Mouse (Mus musculus): ENCODE measurements around the gene Aplp1. TPM values are rescaled to one million over a fixed set of nuclear protein-coding genes. Genes with fewer than 3 reads are reported as not detected.

Gene Aplp1
- polyA plus RNA-seq, 1 experiment from 2014 or later, result 33.9 TPM

- Histone ChIP-seq H3K9me3 (no peaks in the 10 kb centered on the region), H3K4me3 (replicated peaks) (no peak overlapping the region), H3K4me2 (no peak overlapping the region), H3K4me1 (replicated peaks) (no peaks in the 10 kb centered on the region), H3K36me3 (no peaks in the 10 kb centered on the region), H3K27ac (no peak overlapping the region), H3K9ac (replicated peaks) (no peak overlapping the region), H3K27me3 (peaks cover 11% of the 10 kb centered on the region; the same call in 1 of the 2 replicates)
- 33% methylated on average over 2 of the region's 2 CpGs for WGBS
- no peak for ATAC-seq (ENCODE audit: insufficient number of reproducible peaks, insufficient read depth, low FRiP score, low TSS enrichment, low read depth)
Measured at GRCm38 (mm10) chr7:30409789-30410188, 35.5 kb downstream of the Aplp1 start.

DNA sequence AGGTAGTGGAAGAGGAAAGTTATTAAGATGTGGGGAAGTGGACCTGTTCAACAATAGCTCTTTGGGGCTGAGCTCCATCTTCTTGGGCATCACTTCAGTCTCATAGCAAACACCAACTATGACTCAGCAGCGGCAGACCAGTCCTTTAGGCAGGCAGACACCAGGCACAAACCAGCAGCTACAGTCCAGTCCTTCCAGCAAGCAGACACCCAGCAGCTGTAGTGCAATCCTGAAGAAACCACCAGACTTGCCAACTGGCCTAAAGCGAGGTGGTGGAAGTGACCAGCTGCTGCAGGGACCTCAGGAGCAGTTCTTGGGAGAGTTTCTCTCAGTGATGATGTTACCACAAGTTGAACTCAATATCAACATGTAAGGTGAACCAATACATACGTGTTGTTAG, 36.7 kb downstream of the Aplp1 start:
- no peaks in the 10 kb centered on the region for H3K36me3 ChIP-seq
- no peak overlapping the region for H3K9ac ChIP-seq (replicated peaks)
- ATAC-seq (ENCODE audit: insufficient number of reproducible peaks, insufficient read depth, low FRiP score, low TSS enrichment, low read depth), result no peak
- 86% methylated on average over 3 of the region's 3 CpGs for WGBS
- H3K9me3 ChIP-seq, result no peaks in the 10 kb centered on the region
- peaks cover 11% of the 10 kb centered on the region; the same call in 1 of the 2 replicates for H3K27me3 ChIP-seq
- no peak overlapping the region for H3K4me3 ChIP-seq (replicated peaks)
- H3K27ac ChIP-seq, result no peak overlapping the region
- no peak overlapping the region for H3K4me2 ChIP-seq
- no peaks in the 10 kb centered on the region for H3K4me1 ChIP-seq (replicated peaks)

- no peaks in the 10 kb centered on the region for H3K4me1 ChIP-seq (replicated peaks)
- H3K9ac ChIP-seq (replicated peaks), result no peak overlapping the region
- H3K36me3 ChIP-seq, result no peaks in the 10 kb centered on the region
- 77% methylated on average over 4 of the region's 4 CpGs for WGBS
- H3K9me3 ChIP-seq, result no peaks in the 10 kb centered on the region
- no peak overlapping the region for H3K4me3 ChIP-seq (replicated peaks)
- ATAC-seq (ENCODE audit: insufficient number of reproducible peaks, insufficient read depth, low FRiP score, low TSS enrichment, low read depth), result no peak
- no peak overlapping the region for H3K4me2 ChIP-seq
- peaks cover 10% of the 10 kb centered on the region for H3K27me3 ChIP-seq
- no peak overlapping the region for H3K27ac ChIP-seq
Measured at GRCm38 (mm10) chr7:30402343-30402742, 43.0 kb downstream of the Aplp1 start.

GRCm38 (mm10) chr7:30399671-30400070, 45.7 kb downstream of the Aplp1 start:
- no peak overlapping the region for H3K4me3 ChIP-seq (replicated peaks)
- no peak for ATAC-seq (ENCODE audit: insufficient number of reproducible peaks, insufficient read depth, low FRiP score, low TSS enrichment, low read depth)
- WGBS, result 55% methylated on average over 7 of the region's 7 CpGs
- no peak overlapping the region for H3K27ac ChIP-seq
- no peaks in the 10 kb centered on the region for H3K9me3 ChIP-seq
- H3K36me3 ChIP-seq, result no peaks in the 10 kb centered on the region
- no peaks in the 10 kb centered on the region for H3K4me1 ChIP-seq (replicated peaks)
- H3K4me2 ChIP-seq, result no peak overlapping the region
- H3K27me3 ChIP-seq, result peaks cover 10% of the 10 kb centered on the region
- H3K9ac ChIP-seq (replicated peaks), result no peak overlapping the region

DNA sequence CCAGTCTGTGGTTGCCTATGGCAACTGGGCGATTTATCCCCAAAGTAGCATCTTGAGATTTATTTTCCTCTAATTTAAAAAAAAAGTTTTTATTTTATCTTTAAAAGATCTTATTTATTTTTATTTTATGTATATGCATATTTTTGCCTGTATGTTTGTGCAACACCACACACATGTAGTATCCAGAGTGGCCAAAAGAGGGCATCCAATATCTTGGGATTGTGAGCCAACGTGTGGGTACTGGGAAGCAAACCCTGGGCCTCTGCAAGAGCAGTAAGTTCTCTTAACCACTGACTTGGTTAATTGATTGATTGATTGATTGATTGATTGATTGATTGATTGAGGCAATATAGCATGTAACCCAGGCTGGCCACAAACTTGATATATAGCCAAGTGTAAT, 50.5 kb downstream of the Aplp1 start:
- Histone ChIP-seq H3K36me3 (no peaks in the 10 kb centered on the region), H3K4me1 (replicated peaks) (no peaks in the 10 kb centered on the region), H3K4me2 (no peak overlapping the region), H3K9me3 (no peaks in the 10 kb centered on the region), H3K27ac (no peak overlapping the region), H3K27me3 (peaks cover 3% of the 10 kb centered on the region), H3K4me3 (replicated peaks) (no peak overlapping the region), H3K9ac (replicated peaks) (no peak overlapping the region)
- WGBS, result 46% methylated on average over 2 of the region's 2 CpGs
- ATAC-seq (ENCODE audit: insufficient number of reproducible peaks, insufficient read depth, low FRiP score, low TSS enrichment, low read depth), result no peak

DNA sequence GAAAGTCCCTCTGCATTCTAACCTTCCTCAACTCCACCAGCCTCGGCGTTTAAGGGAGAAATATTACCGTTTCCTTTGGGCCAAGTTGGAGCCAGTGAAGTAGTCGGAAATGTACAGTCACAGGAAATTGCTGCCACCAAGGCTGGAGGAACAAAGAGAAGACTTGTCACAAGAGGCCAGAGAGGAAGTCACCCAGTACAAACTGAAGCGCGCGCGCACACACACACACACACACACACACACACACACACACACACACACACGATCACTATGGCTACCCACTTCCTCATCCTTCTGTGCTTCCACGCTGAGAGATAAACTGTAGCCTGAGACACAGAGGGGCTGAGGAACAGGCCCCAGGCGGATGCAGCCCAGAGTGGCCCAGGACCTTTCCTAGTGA, 51.0 kb downstream of the Aplp1 start:
- Histone ChIP-seq H3K27ac (no peak overlapping the region), H3K4me3 (replicated peaks) (no peak overlapping the region), H3K4me2 (no peak overlapping the region), H3K27me3 (no peaks in the 10 kb centered on the region), H3K9ac (replicated peaks) (no peak overlapping the region), H3K9me3 (no peaks in the 10 kb centered on the region), H3K36me3 (no peaks in the 10 kb centered on the region), H3K4me1 (replicated peaks) (no peaks in the 10 kb centered on the region)
- WGBS, result 68% methylated on average over 11 of the region's 11 CpGs
- ATAC-seq (ENCODE audit: insufficient number of reproducible peaks, insufficient read depth, low FRiP score, low TSS enrichment, low read depth), result no peak

GRCm38 (mm10) chr7:30393631-30394030, 51.7 kb downstream of the Aplp1 start:
- Histone ChIP-seq H3K27me3 (no peaks in the 10 kb centered on the region), H3K4me1 (replicated peaks) (no peaks in the 10 kb centered on the region), H3K9me3 (no peaks in the 10 kb centered on the region), H3K4me3 (replicated peaks) (no peak overlapping the region), H3K36me3 (no peaks in the 10 kb centered on the region), H3K27ac (no peak overlapping the region), H3K9ac (replicated peaks) (no peak overlapping the region), H3K4me2 (no peak overlapping the region)
- 86% methylated on average over 4 of the region's 4 CpGs for WGBS
- ATAC-seq (ENCODE audit: insufficient number of reproducible peaks, insufficient read depth, low FRiP score, low TSS enrichment, low read depth), result no peak

- 70% methylated on average over 4 of the region's 4 CpGs for WGBS
- Histone ChIP-seq H3K27ac (no peak overlapping the region), H3K36me3 (no peaks in the 10 kb centered on the region), H3K4me3 (replicated peaks) (no peak overlapping the region), H3K27me3 (no peaks in the 10 kb centered on the region), H3K4me1 (replicated peaks) (no peaks in the 10 kb centered on the region), H3K4me2 (no peak overlapping the region), H3K9ac (replicated peaks) (no peak overlapping the region), H3K9me3 (no peaks in the 10 kb centered on the region)
- ATAC-seq (ENCODE audit: insufficient number of reproducible peaks, insufficient read depth, low FRiP score, low TSS enrichment, low read depth), result no peak
Measured at GRCm38 (mm10) chr7:30392746-30393520, 52.4 kb downstream of the Aplp1 start.

Other genes with a start within 250 kb of the Aplp1 start
- 75.6 and 77.9 TPM in 2 replicates for gene Capns1, start 246.7 kb downstream of the Aplp1 start, polyA plus RNA-seq (2016; fragmentation: Nextera tagmentation; extraction: Ambion mirVana)
- gene Polr2i, start 213.6 kb downstream of the Aplp1 start, polyA plus RNA-seq (2016; fragmentation: Nextera tagmentation; extraction: Ambion mirVana), result 174 and 182 TPM in 2 replicates
- 214 and 222 TPM in 2 replicates for gene Tbcb, start 213.3 kb downstream of the Aplp1 start, polyA plus RNA-seq (2016; fragmentation: Nextera tagmentation; extraction: Ambion mirVana)
- not detected in 2 replicates for gene Ovol3, start 209.8 kb downstream of the Aplp1 start, polyA plus RNA-seq (2016; fragmentation: Nextera tagmentation; extraction: Ambion mirVana)
- gene Thap8, start 165.4 kb downstream of the Aplp1 start, polyA plus RNA-seq (2016; fragmentation: Nextera tagmentation; extraction: Ambion mirVana), result 0.15 and 0.26 TPM in 2 replicates
- 9.7 and 10.6 TPM in 2 replicates for gene Wdr62, start 165.1 kb downstream of the Aplp1 start, polyA plus RNA-seq (2016; fragmentation: Nextera tagmentation; extraction: Ambion mirVana)
- 39.7 and 46.6 TPM in 2 replicates for gene Clip3, start 153.8 kb downstream of the Aplp1 start, polyA plus RNA-seq (2016; fragmentation: Nextera tagmentation; extraction: Ambion mirVana)
- 101 TPM in 2 replicates for gene Alkbh6, start 136.8 kb downstream of the Aplp1 start, polyA plus RNA-seq (2016; fragmentation: Nextera tagmentation; extraction: Ambion mirVana)
- gene Syne4, start 130.7 kb downstream of the Aplp1 start, polyA plus RNA-seq (2016; fragmentation: Nextera tagmentation; extraction: Ambion mirVana), result 84.6 and 98.6 TPM in 2 replicates
- 0.97 and 5.0 TPM in 2 replicates for gene E130208F15Rik, start 123.8 kb downstream of the Aplp1 start, polyA plus RNA-seq (2016; fragmentation: Nextera tagmentation; extraction: Ambion mirVana)
- gene Sdhaf1, start 121.6 kb downstream of the Aplp1 start, polyA plus RNA-seq (2016; fragmentation: Nextera tagmentation; extraction: Ambion mirVana), result 20.7 and 23.6 TPM in 2 replicates
- gene Lrfn3, start 82.8 kb downstream of the Aplp1 start, polyA plus RNA-seq (2016; fragmentation: Nextera tagmentation; extraction: Ambion mirVana), result 6.2 and 6.6 TPM in 2 replicates
- gene Tyrobp, start 31.8 kb downstream of the Aplp1 start, polyA plus RNA-seq (2016; fragmentation: Nextera tagmentation; extraction: Ambion mirVana), result 14.1 and 19.6 TPM in 2 replicates
- 0.77 TPM in 1 of 2 replicates, not detected in the other for gene Hcst, start 25.7 kb downstream of the Aplp1 start, polyA plus RNA-seq (2016; fragmentation: Nextera tagmentation; extraction: Ambion mirVana)
- 1.2 and 1.3 TPM in 2 replicates for gene Nfkbid, start 23.8 kb downstream of the Aplp1 start, polyA plus RNA-seq (2016; fragmentation: Nextera tagmentation; extraction: Ambion mirVana)
- 0.29 and 0.65 TPM in 2 replicates for gene Kirrel2, start 12.2 kb upstream of the Aplp1 start, polyA plus RNA-seq (2016; fragmentation: Nextera tagmentation; extraction: Ambion mirVana)
- 0.10 TPM in 1 of 2 replicates, not detected in the other for gene Nphs1, start 12.8 kb upstream of the Aplp1 start, polyA plus RNA-seq (2016; fragmentation: Nextera tagmentation; extraction: Ambion mirVana)
- not detected in 2 replicates for gene Prodh2, start 48.1 kb upstream of the Aplp1 start, polyA plus RNA-seq (2016; fragmentation: Nextera tagmentation; extraction: Ambion mirVana)
- gene Arhgap33, start 89.5 kb upstream of the Aplp1 start, polyA plus RNA-seq (2016; fragmentation: Nextera tagmentation; extraction: Ambion mirVana), result 15.1 and 17.7 TPM in 2 replicates
- gene Hspb6, start 106.6 kb upstream of the Aplp1 start, polyA plus RNA-seq (2016; fragmentation: Nextera tagmentation; extraction: Ambion mirVana), result 9.5 and 10.9 TPM in 2 replicates
- 15.3 and 16.0 TPM in 2 replicates for gene Proser3, start 106.8 kb upstream of the Aplp1 start, polyA plus RNA-seq (2016; fragmentation: Nextera tagmentation; extraction: Ambion mirVana)
- gene Lin37, start 114.3 kb upstream of the Aplp1 start, polyA plus RNA-seq (2016; fragmentation: Nextera tagmentation; extraction: Ambion mirVana), result 45.4 and 51.5 TPM in 2 replicates
- gene U2af1l4, start 117.8 kb upstream of the Aplp1 start, polyA plus RNA-seq (2016; fragmentation: Nextera tagmentation; extraction: Ambion mirVana), result 87.8 and 89.9 TPM in 2 replicates
- 16.3 and 18.5 TPM in 2 replicates for gene Gm49396, start 117.8 kb upstream of the Aplp1 start, polyA plus RNA-seq (2016; fragmentation: Nextera tagmentation; extraction: Ambion mirVana)
- 136 TPM in 2 replicates for gene Psenen, start 118.1 kb upstream of the Aplp1 start, polyA plus RNA-seq (2016; fragmentation: Nextera tagmentation; extraction: Ambion mirVana)
- gene Igflr1, start 119.9 kb upstream of the Aplp1 start, polyA plus RNA-seq (2016; fragmentation: Nextera tagmentation; extraction: Ambion mirVana), result 3.2 and 4.1 TPM in 2 replicates
- gene Kmt2b, start 143.2 kb upstream of the Aplp1 start, polyA plus RNA-seq (2016; fragmentation: Nextera tagmentation; extraction: Ambion mirVana), result 11.0 and 12.1 TPM in 2 replicates
- 0.25 and 0.38 TPM in 2 replicates for gene Zbtb32, start 153.4 kb upstream of the Aplp1 start, polyA plus RNA-seq (2016; fragmentation: Nextera tagmentation; extraction: Ambion mirVana)
- 1.4 and 2.0 TPM in 2 replicates for gene Upk1a, start 167.3 kb upstream of the Aplp1 start, polyA plus RNA-seq (2016; fragmentation: Nextera tagmentation; extraction: Ambion mirVana)
- 783 and 848 TPM in 2 replicates for gene Cox6b1, start 180.6 kb upstream of the Aplp1 start, polyA plus RNA-seq (2016; fragmentation: Nextera tagmentation; extraction: Ambion mirVana)
- gene Etv2, start 190.3 kb upstream of the Aplp1 start, polyA plus RNA-seq (2016; fragmentation: Nextera tagmentation; extraction: Ambion mirVana), result not detected in 2 replicates
- gene Rbm42, start 204.8 kb upstream of the Aplp1 start, polyA plus RNA-seq (2016; fragmentation: Nextera tagmentation; extraction: Ambion mirVana), result 150 and 155 TPM in 2 replicates
- 64.3 and 70.0 TPM in 2 replicates for gene Haus5, start 219.5 kb upstream of the Aplp1 start, polyA plus RNA-seq (2016; fragmentation: Nextera tagmentation; extraction: Ambion mirVana)
- gene Pmis2, start 226.1 kb upstream of the Aplp1 start, polyA plus RNA-seq (2016; fragmentation: Nextera tagmentation; extraction: Ambion mirVana), result not detected in 2 replicates